Mouse (Mus musculus): ENCODE measurements at regions not wholly inside any gene's neighbourhood (a gene's known extent, or its start where the extent isn't known, plus 50 kb on each side); places are given as distances from the start of the nearest gene placed in this dataset.

DNA sequence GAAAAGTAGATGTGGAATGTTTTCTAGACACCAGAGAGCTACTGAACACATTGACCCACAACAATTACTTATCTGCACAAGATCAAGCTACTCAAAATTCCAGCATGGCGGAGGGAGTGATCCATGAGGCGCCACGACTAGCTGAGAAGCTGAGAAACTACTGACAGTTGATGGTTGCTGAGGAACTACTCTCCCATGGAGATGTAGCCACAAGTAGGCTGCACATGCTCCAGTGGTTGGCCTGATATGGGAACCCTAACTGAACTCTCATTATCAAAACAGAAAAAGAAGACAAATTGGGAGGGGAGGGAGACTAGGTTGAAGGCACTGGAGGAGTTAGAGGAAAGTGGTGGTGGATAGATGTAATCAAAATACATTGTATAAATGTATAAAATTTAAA lies 110.0 kb upstream of the Stxbp6 start:
- TF ChIP-seq EP300 (IDR thresholded peaks at IDR 0.05; ENCODE audit: low read depth), result no peak
- TF ChIP-seq CTCF (IDR thresholded peaks at IDR 0.05; ENCODE audit: low read depth), result no peak

All from heart, postnatal 0 days (tissue).